Mouse (Mus musculus) lung, embryonic 14.5 days (tissue): ENCODE data around the gene Gm6993. TPM values are rescaled to one million over a fixed set of nuclear protein-coding genes. Genes with fewer than 3 reads are reported as not detected.

ENCODE experiments used
- ATAC-seq: fragments of 200-750 bp; cut with Nextera tagmentation; 2 replicates; pipeline ENCODE4 v1.8.0; 2017; ENCODE audit warnings: mild to moderate bottlenecking, moderate TSS enrichment, moderate library complexity; ENCODE audit not compliant: insufficient read depth
- DNase-seq: peaks from one replicate; pipeline ENCODE4 v3.0.0-alpha.2; 2015
- H3K27ac ChIP-seq: fragments of 300-500 bp; sonication (generic); 2 replicates; pipeline ENCODE4 v1.5.1; 2014; ENCODE audit warnings: low read depth, mild to moderate bottlenecking, moderate library complexity
- H3K27me3 ChIP-seq: fragments of 300-500 bp; sonication (generic); 2 replicates; pipeline ENCODE4 v1.6.1; 2014; ENCODE audit warnings: low read length, control low read depth; ENCODE audit not compliant: insufficient read depth
- H3K36me3 ChIP-seq: fragments of 300-500 bp; sonication (generic); 2 replicates; pipeline ENCODE4 v1.6.1; 2014; ENCODE audit warnings: control low read depth; ENCODE audit not compliant: insufficient read depth
- H3K4me1 ChIP-seq: fragments of 300-500 bp; sonication (generic); 2 replicates; pipeline ENCODE4 v1.6.1; 2014; ENCODE audit warnings: antibody characterized with exemption, control low read depth; ENCODE audit not compliant: insufficient read depth
- H3K4me2 ChIP-seq: fragments of 300-500 bp; sonication (generic); 2 replicates; pipeline ENCODE4 v1.6.1; 2014; ENCODE audit warnings: mild to moderate bottlenecking
- H3K4me3 ChIP-seq: fragments of 300-500 bp; sonication (generic); 2 replicates; pipeline ENCODE4 v1.5.1; 2014; ENCODE audit warnings: low read depth, low read length
- H3K9ac ChIP-seq: fragments of 300-500 bp; sonication (generic); 2 replicates; pipeline ENCODE4 v1.6.1; 2014
- H3K9me3 ChIP-seq: fragments of 300-500 bp; sonication (generic); 2 replicates; pipeline ENCODE4 v1.6.1; 2016; ENCODE audit warnings: low read depth, low read length, control low read depth
- CTCF ChIP-seq: IDR thresholded peaks from 2 replicates; pipeline ENCODE4 v1.5.1; 2016; ENCODE audit warnings: antibody characterized with exemption, low read depth
- WGBS: fragments of 180-500 bp; shearing (Covaris S2); extraction: QIAGEN DNeasy Blood & Tissue Kit; methylation state at CpG from one replicate; pipeline ENCODE4 v1.1.7; 2014; 5-methylcytosine and 5-hydroxymethylcytosine counted together
- polyA plus RNA-seq: library from polyadenylated mRNA; unstranded; fragments of >200 nt; fragmentation: Nextera tagmentation; extraction: Ambion mirVana; gene quantifications from 2 replicates; pipeline ENCODE4 v1.2.1, GENCODE M21; 2014

The Gm6993 gene
- polyA plus RNA-seq, 1 experiment from 2014 or later: not detected

- DNase-seq (no peak), ATAC-seq (no peak)
- H3K27me3 ChIP-seq: no peaks in the 10 kb centered on the region
- H3K27ac ChIP-seq: no peak overlapping the region
- TF ChIP-seq CTCF: no peak
- H3K4me1 ChIP-seq: no peaks in the 10 kb centered on the region
- no peak overlapping the region for H3K4me3 ChIP-seq
- H3K9me3 ChIP-seq: no peaks in the 10 kb centered on the region
- WGBS: 35% methylated on average over 3 of the region's 3 CpGs
- H3K4me2 ChIP-seq: no peak overlapping the region
- no peaks in the 10 kb centered on the region for H3K36me3 ChIP-seq
- no peak overlapping the region for H3K9ac ChIP-seq
These were observed 17.8 kb upstream of the Gm6993 start for GRCm38 (mm10) chr12:31222741-31223140.

- Histone ChIP-seq H3K9me3 (no peaks in the 10 kb centered on the region), H3K4me2 (no peak overlapping the region), H3K36me3 (no peaks in the 10 kb centered on the region), H3K27me3 (no peaks in the 10 kb centered on the region), H3K9ac (no peak overlapping the region), H3K27ac (no peak overlapping the region), H3K4me3 (no peak overlapping the region), H3K4me1 (peaks cover 3% of the 10 kb centered on the region; the same call in 1 of the 2 replicates)
- TF ChIP-seq CTCF: no peak
- ATAC-seq: no peak
- no peak for DNase-seq
- 64% methylated on average over 8 of the region's 8 CpGs for WGBS
These were observed 15.1 kb upstream of the Gm6993 start for GRCm38 (mm10) chr12:31225451-31225850.

GRCm38 (mm10) chr12:31227167-31227566 is 13.4 kb upstream of the Gm6993 start:
- no peak overlapping the region for H3K4me3 ChIP-seq
- peak; percentile 60; the same call in 1 of the 2 replicates for ATAC-seq
- 51% methylated on average over 3 of the region's 3 CpGs for WGBS

GRCm38 (mm10) chr12:31228878-31229277 is 11.7 kb upstream of the Gm6993 start:
- no peak for DNase-seq
- Histone ChIP-seq H3K27ac (0 out of 2 replicates have a peak overlapping the region, but pooled peaks have one; percentile 13), H3K4me2 (no peak overlapping the region), H3K9me3 (no peaks in the 10 kb centered on the region), H3K27me3 (no peaks in the 10 kb centered on the region), H3K4me1 (peaks cover 3% of the 10 kb centered on the region; the same call in 1 of the 2 replicates), H3K9ac (no peak overlapping the region), H3K4me3 (no peak overlapping the region), H3K36me3 (no peaks in the 10 kb centered on the region)
- no peak for TF ChIP-seq CTCF
- ATAC-seq: no peak
- WGBS: 32% methylated on average over 7 of the region's 7 CpGs

More at GRCm38 (mm10) chr12:31227167-31227566, 13.4 kb upstream of the Gm6993 start:
- H3K4me1 ChIP-seq: peaks cover 3% of the 10 kb centered on the region; the same call in 1 of the 2 replicates
- no peaks in the 10 kb centered on the region for H3K36me3 ChIP-seq
- H3K27me3 ChIP-seq: no peaks in the 10 kb centered on the region
- H3K27ac ChIP-seq: no peak overlapping the region
- H3K4me2 ChIP-seq: no peak overlapping the region
- H3K9me3 ChIP-seq: no peaks in the 10 kb centered on the region
- no peak for TF ChIP-seq CTCF
- no peak for DNase-seq
- no peak overlapping the region for H3K9ac ChIP-seq

GRCm38 (mm10) chr12:31232635-31233034 is 7.9 kb upstream of the Gm6993 start:
- Histone ChIP-seq H3K36me3 (no peaks in the 10 kb centered on the region), H3K4me3 (no peak overlapping the region), H3K9ac (no peak overlapping the region), H3K4me1 (peaks cover 3% of the 10 kb centered on the region; the same call in 1 of the 2 replicates), H3K4me2 (no peak overlapping the region), H3K27ac (no peak overlapping the region), H3K9me3 (no peaks in the 10 kb centered on the region), H3K27me3 (no peaks in the 10 kb centered on the region)
- ATAC-seq (no peak), DNase-seq (no peak)
- 97% methylated on average over 1 of the region's 1 CpGs for WGBS
- no peak for TF ChIP-seq CTCF

GRCm38 (mm10) chr12:31235018-31235417 is 5.6 kb upstream of the Gm6993 start:
- no peak for TF ChIP-seq CTCF
- Histone ChIP-seq H3K27me3 (no peaks in the 10 kb centered on the region), H3K9ac (no peak overlapping the region), H3K4me3 (no peak overlapping the region), H3K9me3 (no peaks in the 10 kb centered on the region), H3K27ac (no peak overlapping the region), H3K4me2 (no peak overlapping the region), H3K36me3 (no peaks in the 10 kb centered on the region), H3K4me1 (no peaks in the 10 kb centered on the region)
- ATAC-seq (no peak), DNase-seq (no peak)
- 83% methylated on average over 6 of the region's 6 CpGs for WGBS

- Histone ChIP-seq H3K9ac (no peak overlapping the region), H3K27me3 (no peaks in the 10 kb centered on the region), H3K27ac (no peak overlapping the region), H3K36me3 (no peaks in the 10 kb centered on the region), H3K4me1 (no peaks in the 10 kb centered on the region), H3K9me3 (no peaks in the 10 kb centered on the region), H3K4me2 (no peak overlapping the region), H3K4me3 (no peak overlapping the region)
- TF ChIP-seq CTCF: no peak
- ATAC-seq: peak; percentile 7; the same call in 1 of the 2 replicates
- no peak for DNase-seq
- WGBS: 70% methylated on average over 12 of the region's 12 CpGs
These were observed 3.5 kb upstream of the Gm6993 start for GRCm38 (mm10) chr12:31236861-31237595.
